Mouse (Mus musculus) stomach, postnatal 0 days (tissue): Measurements from ENCODE around the gene Serinc5. TPM values are rescaled to one million over a fixed set of nuclear protein-coding genes. Genes with fewer than 3 reads are reported as not detected.
A peak's percentile ranks its signal among the peaks of the same experiment; 100 is the strongest.

Source experiments
- ATAC-seq: fragments of 200-750 bp; cut with Nextera tagmentation; 2 replicates; pipeline ENCODE4 v1.8.0; 2017; ENCODE audit not compliant: low FRiP score, low TSS enrichment
- DNase-seq: peaks from one replicate; pipeline ENCODE4 v3.0.0-alpha.2; 2016; ENCODE audit warnings: low spot score
- H3K27ac ChIP-seq: fragments of 300-500 bp; sonication (generic); replicated peaks from 2 replicates; pipeline ENCODE4 v1.5.1; 2014; ENCODE audit warnings: mild to moderate bottlenecking, control low read depth
- H3K27me3 ChIP-seq: fragments of 300-500 bp; sonication (generic); 2 replicates; pipeline ENCODE4 v1.6.1; 2014; ENCODE audit warnings: low read length; ENCODE audit not compliant: control insufficient read depth, insufficient read depth
- H3K36me3 ChIP-seq: fragments of 300-500 bp; sonication (generic); 2 replicates; pipeline ENCODE4 v1.6.1; 2014; ENCODE audit warnings: low read length, mixed read lengths; ENCODE audit not compliant: control insufficient read depth, insufficient read depth
- H3K4me1 ChIP-seq: fragments of 300-500 bp; sonication (generic); replicated peaks from 2 replicates; pipeline ENCODE4 v1.6.1; 2014; ENCODE audit warnings: antibody characterized with exemption; ENCODE audit not compliant: control insufficient read depth, insufficient read depth
- H3K4me2 ChIP-seq: fragments of 300-500 bp; sonication (generic); replicated peaks from 2 replicates; pipeline ENCODE4 v1.6.1; 2014; ENCODE audit warnings: low read depth, mild to moderate bottlenecking, control low read depth, moderate library complexity
- H3K4me3 ChIP-seq: fragments of 300-500 bp; sonication (generic); 2 replicates; pipeline ENCODE4 v1.5.1; 2014; ENCODE audit warnings: low read depth, low read length, control low read depth
- H3K9ac ChIP-seq: fragments of 300-500 bp; sonication (generic); 2 replicates; pipeline ENCODE4 v1.6.1; 2014; ENCODE audit warnings: mild to moderate bottlenecking, low read length, control low read depth, mixed read lengths
- H3K9me3 ChIP-seq: fragments of 300-500 bp; sonication (generic); 2 replicates; pipeline ENCODE4 v1.6.1; 2016; ENCODE audit warnings: low read length; ENCODE audit not compliant: control insufficient read depth
- CTCF ChIP-seq: IDR thresholded peaks from 2 replicates; pipeline ENCODE4 v1.5.1; 2016; ENCODE audit warnings: antibody characterized with exemption, low read depth, mild to moderate bottlenecking, moderate library complexity
- EP300 ChIP-seq: optimal IDR thresholded peaks from 2 replicates; pipeline ENCODE3; 2016; ENCODE audit warnings: antibody characterized with exemption
- WGBS: fragments of 180-500 bp; shearing (Covaris S2); extraction: QIAGEN DNeasy Blood & Tissue Kit; methylation state at CpG from one replicate; pipeline ENCODE4 v1.1.7; 2014; 5-methylcytosine and 5-hydroxymethylcytosine counted together
- polyA plus RNA-seq: library from polyadenylated mRNA; unstranded; fragments of >200 nt; fragmentation: Nextera tagmentation; extraction: Ambion mirVana; gene quantifications from 2 replicates; pipeline ENCODE4 v1.2.1, GENCODE M21; 2015

Serinc5 gene
- polyA plus RNA-seq, 1 experiment from 2014 or later, result 14.5 TPM

DNA sequence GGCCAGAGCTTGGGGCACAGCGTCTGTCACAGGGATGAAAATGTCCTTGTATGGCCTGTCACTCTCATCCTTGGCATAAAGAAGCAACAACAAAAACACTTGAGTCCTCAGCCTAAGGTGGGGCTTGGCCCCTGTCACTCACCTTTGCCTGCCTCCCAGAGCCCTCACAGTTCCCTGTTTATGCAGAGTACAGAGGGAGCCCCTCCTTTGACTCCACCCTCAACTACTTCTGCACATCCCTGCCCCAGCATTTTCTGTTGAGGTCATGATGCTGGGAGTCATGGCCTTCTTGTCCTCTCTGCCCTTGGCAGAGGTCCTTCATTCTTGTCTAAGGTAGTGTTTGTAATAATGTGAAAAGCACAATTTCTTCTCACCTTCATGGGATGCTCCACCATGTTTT is 97.6 kb downstream of the Serinc5 start:
- no peaks in the 10 kb centered on the region for H3K4me1 ChIP-seq
- ATAC-seq (no peak), DNase-seq (peak; percentile 7)
- H3K27me3 ChIP-seq, result no peaks in the 10 kb centered on the region
- no peaks in the 10 kb centered on the region for H3K9me3 ChIP-seq
- no peak overlapping the region for H3K9ac ChIP-seq
- H3K36me3 ChIP-seq, result 0 out of 2 replicates have a peak, but pooled peaks cover 12% of the 10 kb centered on the region
- TF ChIP-seq EP300, result no peak
- TF ChIP-seq CTCF, result no peak
- no peak overlapping the region for H3K4me3 ChIP-seq
- no peak overlapping the region for H3K4me2 ChIP-seq
- H3K27ac ChIP-seq, result no peak overlapping the region
- WGBS, result 84% methylated on average over 1 of the region's 1 CpGs

DNA sequence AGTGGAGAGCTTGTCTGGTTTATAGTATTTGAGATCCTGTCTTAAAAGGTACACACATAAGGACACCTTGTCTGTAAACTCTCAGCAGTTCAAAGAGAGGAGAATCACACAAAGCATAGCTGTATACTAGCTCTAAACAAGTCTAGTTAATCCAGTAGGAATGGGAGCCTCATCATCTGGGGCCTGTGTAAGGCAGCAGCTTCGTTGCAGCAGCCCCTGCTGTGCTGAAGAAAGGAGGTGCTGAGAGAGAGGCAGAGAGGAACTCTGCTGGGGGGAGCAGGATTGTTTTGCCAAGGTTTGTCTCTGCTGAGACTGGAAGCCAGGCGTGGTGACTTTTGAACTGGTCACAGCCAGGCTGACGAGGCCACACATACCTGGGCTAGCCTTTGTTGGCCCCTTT is 98.6 kb downstream of the Serinc5 start:
- ATAC-seq (no peak), DNase-seq (peak; percentile 9)
- H3K36me3 ChIP-seq, result 0 out of 2 replicates have a peak, but pooled peaks cover 12% of the 10 kb centered on the region
- H3K4me2 ChIP-seq, result no peak overlapping the region
- TF ChIP-seq CTCF, result no peak
- TF ChIP-seq EP300, result no peak
- no peak overlapping the region for H3K27ac ChIP-seq
- H3K4me1 ChIP-seq, result no peaks in the 10 kb centered on the region
- no peak overlapping the region for H3K9ac ChIP-seq
- no peaks in the 10 kb centered on the region for H3K27me3 ChIP-seq
- no peaks in the 10 kb centered on the region for H3K9me3 ChIP-seq
- WGBS, result 55% methylated on average over 3 of the region's 3 CpGs
- no peak overlapping the region for H3K4me3 ChIP-seq

DNA sequence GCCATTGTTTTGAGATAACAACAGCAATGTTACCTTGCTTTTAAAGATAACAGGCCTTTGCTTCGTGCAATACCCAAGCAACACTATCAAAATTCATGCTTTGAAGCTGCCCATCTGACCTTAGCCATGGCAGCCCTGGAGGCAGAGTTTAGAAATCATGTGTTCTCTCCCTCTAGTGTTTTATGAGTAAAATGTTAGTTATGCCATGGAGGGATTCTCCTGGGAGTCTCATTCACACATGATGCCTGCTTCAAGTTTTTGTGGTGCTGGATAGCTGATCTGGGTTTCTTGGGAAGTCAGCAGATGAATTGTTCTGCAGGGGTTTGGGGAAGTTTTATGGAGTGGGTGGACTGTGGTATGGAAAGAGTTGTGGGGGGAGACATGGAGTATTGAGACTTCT is 99.5 kb downstream of the Serinc5 start:
- no peak overlapping the region for H3K4me2 ChIP-seq
- 0 out of 2 replicates have a peak, but pooled peaks cover 8% of the 10 kb centered on the region for H3K36me3 ChIP-seq
- no peaks in the 10 kb centered on the region for H3K4me1 ChIP-seq
- no peaks in the 10 kb centered on the region for H3K9me3 ChIP-seq
- DNase-seq (peak; percentile 2), ATAC-seq (no peak)
- H3K27ac ChIP-seq, result no peak overlapping the region
- no peak overlapping the region for H3K4me3 ChIP-seq
- 70% methylated on average over 1 of the region's 1 CpGs for WGBS
- no peaks in the 10 kb centered on the region for H3K27me3 ChIP-seq
- H3K9ac ChIP-seq, result no peak overlapping the region
- TF ChIP-seq EP300, result no peak

DNA sequence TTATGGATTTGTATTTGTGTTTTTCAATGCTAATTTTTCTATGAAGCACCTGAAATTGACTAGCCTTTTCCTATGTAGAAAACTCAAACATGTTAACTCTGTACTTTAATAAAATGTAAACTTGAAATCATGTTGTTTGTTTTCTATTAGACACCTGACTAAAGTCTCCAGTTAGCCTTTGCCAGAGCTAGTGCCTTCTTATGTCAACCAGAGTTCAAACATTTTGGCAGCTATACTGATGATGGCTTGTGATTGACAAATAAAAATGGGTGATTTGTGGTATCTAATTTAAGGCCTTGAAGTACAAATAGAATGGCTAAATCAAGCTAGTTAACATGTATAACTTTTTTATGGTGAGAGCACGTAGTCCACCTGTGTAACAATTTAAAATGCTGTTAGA is 100.9 kb downstream of the Serinc5 start:
- no peak overlapping the region for H3K27ac ChIP-seq
- no peak overlapping the region for H3K4me2 ChIP-seq
- no peak for DNase-seq
- no peak for ATAC-seq
- 0 out of 2 replicates have a peak, but pooled peaks cover 8% of the 10 kb centered on the region for H3K36me3 ChIP-seq
- H3K27me3 ChIP-seq, result no peaks in the 10 kb centered on the region
- no peak for TF ChIP-seq EP300
- TF ChIP-seq CTCF, result no peak
- H3K4me1 ChIP-seq, result no peaks in the 10 kb centered on the region
- no peak overlapping the region for H3K9ac ChIP-seq
- 98% methylated on average over 1 of the region's 1 CpGs for WGBS
- no peaks in the 10 kb centered on the region for H3K9me3 ChIP-seq
- no peak overlapping the region for H3K4me3 ChIP-seq

DNA sequence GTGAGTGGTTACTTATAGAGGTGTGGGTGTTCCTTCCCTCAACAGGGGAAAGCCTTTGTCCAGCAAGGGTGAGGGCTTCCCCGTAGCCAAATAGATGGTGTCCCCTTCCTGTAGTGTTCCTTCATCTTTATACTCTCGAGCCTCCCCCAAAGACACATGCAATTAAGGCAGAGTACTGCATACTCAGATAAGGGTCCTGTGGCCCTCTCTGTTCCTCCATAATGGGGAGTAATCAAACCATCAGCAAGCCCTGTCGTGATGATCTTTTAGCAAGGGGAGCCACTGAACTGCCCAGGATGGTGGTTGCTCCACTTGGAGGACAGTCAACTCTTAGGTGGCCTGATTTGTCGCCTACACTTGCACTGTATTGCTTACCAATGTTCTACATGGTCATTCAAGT is 101.7 kb downstream of the Serinc5 start:
- no peak overlapping the region for H3K4me2 ChIP-seq
- H3K9me3 ChIP-seq, result no peaks in the 10 kb centered on the region
- peak; percentile 4 for DNase-seq
- ATAC-seq, result no peak
- H3K4me3 ChIP-seq, result no peak overlapping the region
- H3K4me1 ChIP-seq, result no peaks in the 10 kb centered on the region
- no peaks in the 10 kb centered on the region for H3K27me3 ChIP-seq
- H3K27ac ChIP-seq, result no peak overlapping the region
- 0 out of 2 replicates have a peak, but pooled peaks cover 6% of the 10 kb centered on the region for H3K36me3 ChIP-seq
- no peak for TF ChIP-seq EP300
- no peak for TF ChIP-seq CTCF
- WGBS, result 89% methylated on average over 4 of the region's 4 CpGs
- no peak overlapping the region for H3K9ac ChIP-seq

DNA sequence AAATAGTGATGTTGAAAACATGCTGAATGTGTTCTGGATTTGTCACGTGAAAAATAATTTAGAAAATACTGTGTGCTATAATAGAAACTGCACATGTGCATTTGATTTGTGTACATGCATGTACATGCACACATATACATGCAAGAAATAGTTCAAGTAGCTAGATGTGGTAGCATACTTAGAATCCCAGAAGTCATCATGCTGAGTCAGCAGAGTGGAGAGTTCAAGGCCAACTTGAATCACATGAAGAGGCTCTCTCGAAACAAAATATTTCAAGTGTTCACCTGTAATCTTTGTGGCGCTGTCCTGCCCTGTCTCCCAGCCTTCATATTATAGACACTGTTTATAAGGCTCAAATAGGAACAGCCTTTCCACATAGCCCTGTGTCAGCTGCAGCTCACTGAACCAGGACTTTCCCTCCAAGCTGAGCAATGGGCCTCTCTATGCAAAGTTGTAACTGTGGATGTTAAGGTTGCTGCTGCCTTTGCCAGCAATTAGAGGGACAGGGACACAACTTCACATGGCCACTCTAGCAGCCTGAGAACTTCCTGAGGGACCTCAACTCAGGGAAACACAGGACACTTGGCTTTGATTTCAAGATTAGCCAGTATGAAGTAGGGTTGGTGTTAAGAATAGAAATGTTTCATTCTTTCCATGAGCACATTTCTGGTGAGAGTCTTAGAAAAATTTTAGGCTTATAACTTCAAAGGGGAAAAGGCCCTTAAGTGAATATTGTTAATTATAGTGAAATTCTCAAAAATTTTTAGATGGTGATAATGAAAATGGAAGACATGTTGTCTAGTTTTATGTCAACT is 107.2 kb downstream of the Serinc5 start:
- no peaks in the 10 kb centered on the region for H3K4me1 ChIP-seq
- DNase-seq (peak; percentile 2), ATAC-seq (no peak)
- H3K36me3 ChIP-seq, result no peaks in the 10 kb centered on the region
- no peak overlapping the region for H3K9ac ChIP-seq
- no peaks in the 10 kb centered on the region for H3K27me3 ChIP-seq
- WGBS, result 92% methylated on average over 3 of the region's 3 CpGs
- H3K27ac ChIP-seq, result no peak overlapping the region
- no peak overlapping the region for H3K4me3 ChIP-seq
- H3K9me3 ChIP-seq, result no peaks in the 10 kb centered on the region
- TF ChIP-seq EP300 (no peak), CTCF (no peak)
- H3K4me2 ChIP-seq, result no peak overlapping the region
